Mouse (Mus musculus) myocyte (in vitro differentiated cells): ENCODE data around the gene Thegl. TPM values are rescaled to one million over a fixed set of nuclear protein-coding genes. Genes with fewer than 3 reads are reported as not detected.
"Not testable (repeated sequence)": the region's sequence is repeated elsewhere in the genome, so short reads cannot be mapped to it uniquely, and the experiment has no call there.

Experiments
- H3K27me3 ChIP-seq: one replicate; pipeline ENCODE4 v1.6.1; 2011; ENCODE audit not compliant: control insufficient read depth, insufficient read depth, insufficient read length
- H3K36me3 ChIP-seq: one replicate; pipeline ENCODE4 v1.6.1; 2011; ENCODE audit not compliant: control insufficient read depth, insufficient read depth
- H3K4me2 ChIP-seq: one replicate; pipeline ENCODE4 v1.6.1; 2011; ENCODE audit warnings: low read depth, control low read depth
- H3K4me3 ChIP-seq: one replicate; pipeline ENCODE4 v1.5.1; 2011; ENCODE audit warnings: mild to moderate bottlenecking, control low read depth, moderate library complexity
- H3K79me2 ChIP-seq: one replicate; pipeline ENCODE4 v1.6.1; 2011; ENCODE audit not compliant: control insufficient read depth, insufficient read depth
- H3ac ChIP-seq: one replicate; pipeline ENCODE4 v1.6.1; 2011; ENCODE audit not compliant: control insufficient read depth, insufficient read length
- CEBPB ChIP-seq: IDR thresholded peaks from 2 replicates; pipeline ENCODE4 v1.6.1; 2011; ENCODE audit warnings: mild to moderate bottlenecking, moderate library complexity; ENCODE audit not compliant: poor library complexity, insufficient read depth, severe bottlenecking
- E2F4 ChIP-seq: IDR thresholded peaks from one replicate; pipeline ENCODE4 v1.6.1; 2011; ENCODE audit warnings: mild to moderate bottlenecking, control low read depth, moderate library complexity; ENCODE audit not compliant: insufficient read depth
- MAX ChIP-seq: IDR thresholded peaks from one replicate; pipeline ENCODE4 v1.6.1; 2011; ENCODE audit warnings: low read depth, mild to moderate bottlenecking, control low read depth
- MYOD1 ChIP-seq, 3 experiments: IDR thresholded peaks; one replicate each; pipeline ENCODE4 v1.6.1; 2011; ENCODE audit warnings: control low read depth in 2 of 3, low read depth in 2 of 3, mild to moderate bottlenecking in 2 of 3, moderate library complexity in 1 of 3; ENCODE audit not compliant: insufficient read length in 2 of 3, control insufficient read depth in 1 of 3
- MYOG ChIP-seq, 3 experiments: IDR thresholded peaks; one replicate each; pipeline ENCODE4 v1.6.1; 2011; ENCODE audit warnings: control low read depth in 2 of 3, low read depth in 2 of 3, mild to moderate bottlenecking in 2 of 3; ENCODE audit not compliant: insufficient read length in 2 of 3, control insufficient read depth in 1 of 3, insufficient read depth in 1 of 3
- POLR2A ChIP-seq: IDR thresholded peaks from one replicate; pipeline ENCODE4 v1.6.1; 2011; ENCODE audit warnings: low read depth, mild to moderate bottlenecking, control low read depth, moderate library complexity; ENCODE audit not compliant: insufficient read length
- POLR2AphosphoS2 ChIP-seq: IDR thresholded peaks from one replicate; pipeline ENCODE4 v1.6.1; 2011; ENCODE audit warnings: low read depth, control low read depth; ENCODE audit not compliant: insufficient read length
- REST ChIP-seq: IDR thresholded peaks from one replicate; pipeline ENCODE4 v1.6.1; 2011; ENCODE audit warnings: mild to moderate bottlenecking, control low read depth, moderate library complexity; ENCODE audit not compliant: insufficient read depth, insufficient read length
- SRF ChIP-seq: IDR thresholded peaks from one replicate; pipeline ENCODE4 v1.6.1; 2011; ENCODE audit warnings: low read depth; ENCODE audit not compliant: control insufficient read depth, insufficient read length
- TCF12 ChIP-seq: IDR thresholded peaks from one replicate; pipeline ENCODE4 v1.6.1; 2011; ENCODE audit warnings: mild to moderate bottlenecking, control low read depth; ENCODE audit not compliant: poor library complexity, insufficient read depth, severe bottlenecking
- TCF3 ChIP-seq: IDR thresholded peaks from one replicate; pipeline ENCODE4 v1.6.1; 2011; ENCODE audit warnings: low read depth, control low read depth; ENCODE audit not compliant: insufficient read length
- USF1 ChIP-seq: IDR thresholded peaks from one replicate; pipeline ENCODE4 v1.6.1; 2011; ENCODE audit warnings: low read depth, mild to moderate bottlenecking, control low read depth, moderate library complexity
- polyA plus RNA-seq: library from polyadenylated mRNA; unstranded; fragments of >200 nt; fragmentation: generic; extraction: Trizol; gene quantifications from one replicate; pipeline ENCODE4 v1.2.1, GENCODE M21; 2012; ENCODE audit warnings: missing spikeins

Gene Thegl
- polyA plus RNA-seq, 1 experiment = not detected

- Histone ChIP-seq H3K4me3 (no peak overlapping the region), H3K27me3 (no peaks in the 10 kb centered on the region), H3ac (no peak overlapping the region), H3K79me2 (no peaks in the 10 kb centered on the region), H3K4me2 (no peak overlapping the region), H3K36me3 (no peaks in the 10 kb centered on the region)
- TF ChIP-seq POLR2AphosphoS2 = no peak
- TF ChIP-seq CEBPB = no peak
- no peak for TF ChIP-seq TCF12
- no peak for TF ChIP-seq E2F4
- no peak for TF ChIP-seq REST
- TF ChIP-seq TCF3 = no peak
- no peak for TF ChIP-seq MAX
- no peak for TF ChIP-seq POLR2A
- no peak for TF ChIP-seq USF1
- no peak for TF ChIP-seq MYOG (IDR thresholded peaks at IDR 0.05; ENCODE audit: control insufficient read depth in 1 of 3, insufficient read depth in 1 of 3, insufficient read length in 2 of 3, low read depth in 2 of 3)
- no peak for TF ChIP-seq MYOD1 (IDR thresholded peaks at IDR 0.05; ENCODE audit: control insufficient read depth in 1 of 3, insufficient read length in 2 of 3, low read depth in 2 of 3)
- TF ChIP-seq SRF = no peak
Observed at GRCm38 (mm10) chr5:77090521-77091096, 74.8 kb downstream of the Thegl start.

DNA sequence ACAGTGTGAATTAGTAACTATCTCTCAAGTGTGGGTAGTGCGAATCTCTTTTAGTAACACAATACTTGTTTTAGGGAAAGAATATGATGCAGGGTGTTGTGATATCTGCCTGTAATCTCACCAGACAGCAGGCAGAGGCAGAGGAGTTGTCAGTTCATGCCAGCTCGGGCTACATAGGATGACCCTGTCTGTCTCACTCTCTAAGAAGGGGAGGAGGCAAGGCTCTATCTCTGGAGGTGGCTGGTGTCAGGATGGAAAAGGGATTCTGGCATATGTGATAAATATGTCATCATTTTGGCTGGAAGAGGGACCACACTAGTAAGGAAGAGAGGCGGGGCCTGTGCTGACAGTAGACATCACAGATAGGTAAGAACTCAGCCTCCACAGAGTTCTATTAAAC is 76.1 kb downstream of the Thegl start:
- no peak for TF ChIP-seq SRF
- no peak for TF ChIP-seq POLR2A
- no peak overlapping the region for H3K4me2 ChIP-seq
- H3K4me3 ChIP-seq = no peak overlapping the region
- no peaks in the 10 kb centered on the region for H3K27me3 ChIP-seq
- no peak overlapping the region for H3ac ChIP-seq
- no peaks in the 10 kb centered on the region for H3K79me2 ChIP-seq
- H3K36me3 ChIP-seq = no peaks in the 10 kb centered on the region

DNA sequence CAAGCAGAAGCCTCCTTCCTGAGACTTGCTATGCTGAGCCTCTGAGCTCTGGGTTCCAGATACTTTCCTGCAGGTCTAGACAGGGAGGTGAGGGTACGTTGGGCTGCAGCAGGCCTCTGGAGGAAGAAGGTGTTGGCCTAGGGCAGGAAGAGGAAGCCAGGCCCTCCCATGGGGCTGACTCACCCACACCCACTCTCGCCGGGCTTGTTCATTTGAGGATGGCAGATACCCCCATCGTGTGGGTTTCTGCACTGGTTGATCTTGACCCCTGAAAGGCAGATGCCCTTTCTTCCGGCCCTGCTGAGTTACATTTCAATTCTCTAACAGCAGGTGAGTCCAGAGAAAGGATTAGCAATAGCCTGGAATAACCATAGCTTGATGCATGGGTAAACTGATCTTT is 76.7 kb downstream of the Thegl start:
- no peak overlapping the region for H3K4me3 ChIP-seq
- no peak overlapping the region for H3ac ChIP-seq
- H3K27me3 ChIP-seq = no peaks in the 10 kb centered on the region
- no peaks in the 10 kb centered on the region for H3K79me2 ChIP-seq
- H3K4me2 ChIP-seq = no peak overlapping the region
- TF ChIP-seq SRF (no peak), E2F4 (no peak)
- no peaks in the 10 kb centered on the region for H3K36me3 ChIP-seq

DNA sequence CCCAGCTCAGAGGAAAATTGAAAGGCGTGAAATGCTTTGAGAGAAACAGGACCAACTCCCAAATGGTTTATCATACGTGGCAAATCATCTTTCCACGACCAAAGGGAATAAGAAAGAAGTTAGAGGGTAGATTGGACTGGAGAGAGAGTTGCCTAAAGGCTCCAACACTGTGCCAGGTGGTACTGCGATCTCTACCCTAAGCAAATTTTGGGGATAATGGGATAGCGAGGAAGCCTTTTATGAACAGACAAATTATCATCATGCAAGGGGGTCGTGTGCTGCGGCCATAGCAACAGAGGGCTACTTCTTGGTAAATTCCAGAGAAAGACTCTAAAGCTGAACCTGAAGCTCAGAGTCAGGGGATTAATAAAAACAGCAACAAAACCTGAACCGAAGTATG is 78.1 kb downstream of the Thegl start:
- Histone ChIP-seq H3K79me2 (no peaks in the 10 kb centered on the region), H3K36me3 (no peaks in the 10 kb centered on the region), H3ac (no peak overlapping the region), H3K27me3 (no peaks in the 10 kb centered on the region), H3K4me3 (peak overlapping the region; percentile 14), H3K4me2 (no peak overlapping the region)
- TF ChIP-seq TCF12 (no peak), TCF3 (no peak)

DNA sequence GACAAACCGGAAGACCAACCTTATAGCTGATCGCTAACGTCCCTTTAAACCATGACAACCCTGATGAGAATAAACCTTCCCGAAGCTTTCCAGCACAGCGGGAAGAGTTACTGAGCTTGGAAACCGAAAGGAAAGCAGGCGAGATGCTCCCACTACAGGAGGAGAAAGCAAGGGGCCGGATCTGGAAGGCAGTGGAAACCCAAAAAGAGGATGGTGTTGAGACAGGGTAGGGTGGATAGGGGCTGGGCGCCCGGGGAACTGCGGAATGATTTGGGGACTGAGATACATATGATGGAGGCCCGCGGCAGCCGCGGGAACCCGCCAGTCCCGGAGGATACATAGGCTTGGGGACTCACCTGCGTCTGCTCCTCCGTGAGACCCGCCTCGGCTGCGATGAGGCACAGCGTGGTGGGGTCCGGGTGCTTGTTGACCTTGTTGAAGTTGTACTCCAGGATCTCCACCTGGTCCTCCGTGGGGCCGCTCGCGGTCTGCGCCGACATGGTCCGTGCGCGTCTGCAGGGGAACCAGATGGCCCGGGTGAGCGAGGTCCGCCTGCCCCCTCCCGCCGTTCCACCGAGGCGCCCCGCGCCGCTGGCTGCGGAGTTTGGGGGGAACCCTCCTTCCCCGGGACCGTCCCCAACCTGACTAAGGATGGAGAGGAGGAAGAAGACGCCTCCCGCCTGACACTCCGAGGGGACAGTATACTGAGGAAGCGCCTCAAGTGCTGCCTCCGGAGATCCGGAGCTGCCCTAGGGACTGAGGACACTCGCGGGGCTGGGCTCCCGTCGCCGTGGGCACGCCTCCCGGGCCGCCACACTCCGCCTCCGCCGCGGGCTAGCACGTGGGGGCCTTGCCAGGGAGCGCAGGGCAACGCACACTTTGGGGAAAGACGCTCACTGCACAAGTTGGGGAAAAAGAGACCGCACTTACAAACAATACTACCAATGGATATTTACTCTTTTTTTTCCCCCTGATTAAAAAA is 79.0 kb downstream of the Thegl start:
- H3ac ChIP-seq = peak overlapping the region; percentile 26
- no peaks in the 10 kb centered on the region for H3K27me3 ChIP-seq
- H3K36me3 ChIP-seq = no peaks in the 10 kb centered on the region
- H3K4me2 ChIP-seq = peak overlapping the region; percentile 70
- TF ChIP-seq POLR2AphosphoS2 (no peak), CEBPB (no peak), TCF12 (no peak)
- peak overlapping the region; percentile 14 for H3K4me3 ChIP-seq
- H3K79me2 ChIP-seq = no peaks in the 10 kb centered on the region

DNA sequence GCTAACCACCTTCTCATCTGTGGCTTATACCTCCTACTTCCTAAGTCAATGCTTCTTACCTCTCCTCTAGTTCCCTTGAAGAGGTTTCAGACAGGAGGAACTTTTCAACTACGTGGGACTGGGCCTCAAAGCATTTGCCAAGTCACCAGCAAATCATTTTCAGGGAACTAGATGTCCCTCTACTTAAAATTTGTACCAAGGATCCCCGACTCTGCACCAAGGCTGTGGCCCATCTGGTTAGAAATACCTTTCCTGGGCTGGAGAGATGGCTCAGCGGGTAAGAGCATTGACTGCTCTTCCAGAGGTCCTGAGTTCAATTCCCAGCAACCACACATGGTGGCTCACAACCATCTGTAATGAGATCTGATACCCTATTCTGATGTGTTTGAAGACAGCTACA is 80.4 kb downstream of the Thegl start:
- not testable (repeated sequence) for H3K27me3 ChIP-seq, H3K79me2 ChIP-seq, H3K4me3 ChIP-seq, H3K36me3 ChIP-seq, H3K4me2 ChIP-seq, H3ac ChIP-seq
